Mouse (Mus musculus) retina, postnatal 7 days (tissue): ENCODE results near the gene Ubqln2.

ENCODE experiments used
- DNase-seq: peaks from one replicate; pipeline ENCODE4 v3.0.0-alpha.2; 2012; ENCODE audit warnings: low read depth, low spot score

Ubqln2 gene

DNA sequence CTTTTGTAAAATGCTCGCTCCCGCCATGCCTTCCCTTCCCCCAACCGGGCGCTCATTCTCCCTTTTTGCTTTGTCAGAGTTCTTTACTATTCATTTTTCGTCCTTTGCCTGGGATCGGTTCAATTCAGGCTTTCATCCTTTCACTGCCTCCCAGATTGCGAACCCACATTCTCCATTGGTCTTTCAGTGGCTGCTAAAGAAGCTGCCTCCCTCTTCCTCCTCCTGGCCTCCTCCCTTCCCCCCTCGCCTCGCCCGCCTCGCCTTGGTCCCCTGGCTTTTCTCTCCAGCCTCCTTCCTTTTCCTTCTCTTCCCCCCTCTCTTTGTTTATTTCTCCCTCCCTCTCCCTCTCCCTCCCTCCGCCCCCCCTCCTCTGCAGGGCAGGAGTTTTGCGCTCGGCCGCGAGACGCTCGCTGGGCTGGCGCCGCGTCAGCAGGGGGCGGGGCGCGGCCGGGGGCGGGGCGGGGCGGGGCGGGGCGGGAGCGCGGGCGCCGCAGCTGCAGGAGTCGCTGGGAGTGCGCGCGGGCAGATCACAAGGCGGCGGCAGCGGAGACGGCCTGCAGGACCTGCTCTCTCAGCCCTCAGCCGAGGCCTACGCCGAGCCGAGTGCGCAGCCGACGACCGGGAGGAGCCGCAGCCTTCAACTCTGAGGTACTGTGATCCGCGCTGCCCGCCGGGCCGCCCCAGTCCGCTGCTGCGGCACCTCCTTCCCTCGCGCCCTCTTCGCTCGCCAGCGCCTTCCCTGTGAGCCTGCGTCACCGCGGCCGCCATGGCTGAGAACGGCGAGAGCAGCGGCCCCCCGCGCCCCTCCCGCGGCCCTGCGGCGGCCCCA, at the start of gene Ubqln2:
TSS of gene Ubqln2 (plus strand) at position 540 of the 829 bp plus-strand sequence.
- DNase-seq: peak; percentile 72

DNA sequence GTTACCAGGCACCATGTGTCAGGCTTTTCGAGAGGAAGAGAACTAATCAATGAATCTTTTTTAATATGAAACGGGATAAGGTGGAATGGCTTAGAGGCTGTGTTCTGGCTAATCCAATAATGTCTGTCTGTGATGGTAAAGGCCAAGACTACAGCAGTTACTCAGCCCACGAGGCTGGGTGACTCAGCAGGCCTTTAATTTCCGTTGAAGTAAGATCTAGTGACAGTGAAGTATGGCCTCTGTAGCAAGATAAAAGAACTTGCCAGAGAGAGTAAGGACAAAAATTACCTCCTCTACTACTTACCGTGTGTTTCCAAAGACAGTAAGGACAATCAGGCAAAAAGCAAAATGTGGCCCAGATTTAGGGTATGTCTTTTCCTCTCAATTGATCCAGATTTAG, 46.1 kb upstream of the Ubqln2 start:
- DNase-seq: no peak

GRCm38 (mm10) chrX:153476760-153477248, 21.2 kb upstream of the Ubqln2 start:
- DNase-seq: no peak

- no peak for DNase-seq
Observed at GRCm38 (mm10) chrX:153492326-153492725, 5.7 kb upstream of the Ubqln2 start.

DNA sequence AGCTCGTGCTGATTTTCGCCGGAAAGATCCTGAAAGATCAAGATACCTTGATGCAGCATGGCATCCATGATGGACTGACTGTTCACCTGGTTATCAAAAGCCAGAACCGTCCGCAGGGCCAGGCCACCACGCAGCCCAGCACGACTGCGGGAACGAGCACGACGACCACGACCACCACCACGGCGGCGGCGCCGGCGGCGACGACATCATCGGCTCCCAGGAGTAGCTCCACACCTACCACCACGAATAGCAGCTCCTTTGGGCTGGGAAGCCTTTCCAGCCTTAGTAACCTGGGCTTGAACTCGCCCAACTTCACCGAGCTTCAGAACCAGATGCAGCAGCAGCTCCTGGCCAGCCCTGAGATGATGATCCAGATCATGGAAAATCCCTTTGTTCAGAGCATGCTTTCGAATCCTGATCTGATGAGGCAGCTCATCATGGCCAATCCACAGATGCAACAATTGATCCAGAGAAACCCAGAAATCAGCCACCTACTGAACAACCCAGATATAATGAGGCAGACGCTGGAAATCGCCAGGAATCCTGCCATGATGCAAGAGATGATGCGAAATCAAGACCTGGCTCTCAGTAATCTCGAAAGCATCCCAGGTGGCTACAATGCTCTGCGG, 752 bp downstream of the Ubqln2 start:
- no peak for DNase-seq

DNA sequence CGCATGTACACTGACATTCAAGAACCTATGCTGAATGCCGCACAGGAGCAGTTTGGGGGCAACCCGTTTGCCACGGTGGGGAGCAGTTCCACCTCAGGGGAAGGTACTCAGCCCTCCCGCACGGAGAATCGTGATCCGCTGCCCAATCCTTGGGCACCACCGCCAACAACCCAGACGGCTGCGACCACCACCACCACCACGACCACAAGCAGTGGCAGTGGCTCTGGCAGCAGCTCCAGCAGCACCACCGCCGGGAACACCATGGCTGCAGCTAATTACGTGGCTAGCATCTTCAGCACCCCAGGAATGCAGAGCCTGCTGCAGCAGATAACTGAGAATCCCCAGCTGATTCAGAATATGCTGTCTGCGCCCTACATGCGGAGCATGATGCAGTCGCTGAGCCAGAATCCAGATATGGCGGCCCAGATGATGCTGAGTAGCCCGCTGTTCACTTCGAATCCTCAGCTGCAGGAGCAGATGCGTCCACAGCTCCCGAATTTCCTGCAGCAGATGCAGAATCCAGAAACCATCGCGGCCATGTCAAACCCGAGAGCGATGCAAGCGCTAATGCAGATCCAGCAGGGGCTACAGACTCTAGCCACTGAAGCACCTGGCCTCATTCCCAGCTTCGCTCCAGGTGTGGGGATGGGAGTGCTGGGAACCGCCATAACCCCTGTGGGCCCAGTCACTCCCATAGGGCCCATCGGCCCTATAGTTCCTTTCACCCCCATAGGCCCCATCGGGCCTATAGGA, 1.4 kb downstream of the Ubqln2 start:
- DNase-seq: no peak

DNA sequence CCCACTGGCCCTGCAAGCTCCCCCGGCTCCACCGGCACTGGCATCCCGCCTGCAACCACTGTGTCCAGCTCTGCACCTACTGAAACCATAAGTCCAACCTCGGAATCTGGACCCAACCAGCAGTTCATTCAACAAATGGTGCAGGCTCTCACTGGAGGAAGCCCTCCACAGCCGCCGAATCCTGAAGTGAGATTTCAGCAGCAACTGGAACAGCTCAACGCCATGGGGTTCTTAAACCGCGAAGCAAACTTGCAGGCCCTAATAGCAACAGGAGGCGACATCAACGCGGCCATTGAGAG, 2.0 kb downstream of the Ubqln2 start:
- no peak for DNase-seq

DNA sequence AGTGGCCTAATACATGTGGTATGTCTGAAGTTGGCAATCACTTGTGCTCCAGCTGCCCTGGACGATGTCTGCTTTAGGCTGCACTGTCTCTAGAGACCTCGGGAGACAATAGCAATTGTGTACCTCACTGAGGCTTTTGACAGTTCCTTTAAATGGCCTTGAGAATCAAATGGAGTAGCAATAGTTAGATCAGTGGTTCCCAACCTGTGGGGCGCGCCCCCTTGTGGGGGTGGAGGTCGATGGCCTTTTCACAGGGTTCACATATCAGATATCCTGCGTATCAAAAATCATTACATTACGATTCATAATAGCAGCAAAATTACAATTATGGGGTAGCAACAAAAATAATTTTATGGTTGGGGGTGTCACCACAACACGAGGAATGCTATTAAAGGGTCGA, 7.9 kb downstream of the Ubqln2 start:
- DNase-seq: no peak

DNA sequence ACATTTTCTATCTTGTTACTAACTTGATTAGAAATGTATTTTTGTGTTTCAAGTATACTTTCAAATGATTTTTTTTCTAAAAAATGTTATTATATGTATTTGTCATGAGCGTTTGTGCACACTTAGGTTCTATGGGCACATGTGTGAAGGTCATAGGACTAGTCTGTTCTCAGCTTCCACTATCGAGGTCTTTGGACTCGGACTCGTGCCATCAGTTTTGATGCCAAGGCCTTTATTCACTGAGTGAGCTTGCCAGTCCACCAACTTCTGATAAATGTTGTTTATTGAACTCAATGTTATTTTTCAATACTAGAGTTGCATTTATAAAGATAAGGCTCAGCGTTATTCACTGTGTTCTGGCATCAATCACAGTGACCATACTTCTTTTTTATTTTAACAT, 17.5 kb downstream of the Ubqln2 start:
- DNase-seq: no peak

DNA sequence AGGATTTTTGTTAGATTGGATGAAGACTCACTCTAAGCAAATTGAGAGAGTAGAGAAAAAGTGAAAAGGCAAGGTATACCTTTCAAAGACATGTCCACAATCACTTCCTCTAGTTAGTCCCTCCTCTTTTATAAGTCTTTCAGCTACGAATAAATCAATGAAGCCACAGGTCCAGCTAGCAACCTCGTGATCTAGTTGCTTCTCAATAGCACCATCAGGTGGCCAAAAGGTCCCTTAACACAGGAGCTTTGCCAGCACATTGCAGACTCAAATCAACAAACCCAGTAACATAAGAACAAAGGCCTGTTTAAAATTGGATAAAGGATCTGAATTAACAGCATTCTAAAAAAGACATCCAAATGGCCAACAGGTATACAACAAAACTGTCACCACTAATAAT, 30.4 kb downstream of the Ubqln2 start:
- DNase-seq: no peak
